Mouse (Mus musculus) small intestine, adult 10 weeks (tissue): ENCODE results near the gene Ppp3r2. TPM values are rescaled to one million over a fixed set of nuclear protein-coding genes. Genes with fewer than 3 reads are reported as not detected.

Source experiments
- polyA plus RNA-seq: library from polyadenylated mRNA; stranded (reverse); fragments of 350-450 nt; fragmentation: Illumina TruSeq; extraction: RNeasy Lipid Tissue Mini Kit (QIAGEN cat#74804); gene quantifications from one replicate; pipeline ENCODE4 v1.2.3, GENCODE M21; 2014; ENCODE audit warnings: low replicate concordance

Ppp3r2 gene
- not detected for polyA plus RNA-seq

DNA sequence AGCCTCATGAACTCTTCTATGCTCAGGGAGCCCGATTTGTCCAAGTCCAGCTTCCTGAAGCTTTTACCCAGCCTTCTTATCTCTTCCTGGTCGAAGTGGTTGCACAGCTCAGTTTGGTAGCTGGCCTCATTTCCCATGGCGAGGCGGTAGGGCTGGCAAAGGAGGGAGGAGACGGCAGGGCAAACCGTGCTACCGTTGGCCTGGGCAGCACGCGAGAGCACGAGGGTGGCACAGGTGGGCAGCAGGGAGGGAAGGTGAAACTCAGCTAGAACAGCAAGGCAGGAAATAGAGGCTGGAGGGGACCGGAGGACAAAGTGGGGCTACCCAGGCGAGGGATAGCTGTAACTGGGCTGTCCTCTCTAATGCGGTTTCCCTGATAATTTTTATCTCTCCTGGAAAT, at the start of gene Ppp3r2:
Ppp3r2 (minus strand) TSS at position 213 of the 400 bp plus-strand sequence.

DNA sequence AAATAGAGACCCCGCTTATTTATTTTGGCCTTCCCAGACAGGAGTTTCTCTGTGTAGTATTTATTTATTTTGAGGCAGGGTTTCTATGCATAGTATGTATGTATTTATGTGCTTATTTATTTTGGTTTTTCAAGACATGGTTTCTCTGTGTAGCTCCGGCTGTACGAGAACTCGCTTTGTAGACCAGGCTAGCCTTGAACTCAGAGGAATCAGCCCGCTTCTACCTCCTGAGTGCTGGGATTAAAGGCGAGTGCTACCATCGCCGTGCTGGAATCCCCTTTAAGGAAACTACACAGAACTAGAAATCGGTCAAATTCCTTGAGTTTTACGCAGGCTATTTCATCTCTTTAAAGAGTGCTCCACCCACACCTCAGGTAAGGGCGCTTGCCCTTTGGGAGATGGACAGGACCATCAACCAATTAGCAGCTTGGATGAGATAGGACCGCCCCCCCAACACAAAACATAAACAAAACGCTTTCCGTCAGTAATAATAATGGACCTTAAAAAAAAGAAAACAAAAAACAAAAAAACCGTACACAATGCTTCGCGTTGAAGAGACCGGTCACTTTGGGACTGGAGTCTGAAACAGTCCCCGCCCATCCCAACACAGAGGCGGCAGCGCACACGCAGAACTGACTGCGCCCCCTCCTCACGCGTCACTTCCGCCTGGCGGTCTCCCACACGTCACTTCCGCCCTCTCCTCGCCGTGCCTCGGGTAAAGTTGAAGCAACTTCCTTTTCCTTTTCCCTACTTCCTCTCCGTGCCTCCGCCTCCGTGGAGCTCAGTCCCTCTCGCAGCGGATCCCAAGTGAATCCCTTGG, 50.3 kb downstream of the Ppp3r2 start, which contains the start of gene Rnf20:
Rnf20 (plus strand) TSS at position 688 of the 820 bp plus-strand sequence.

Other genes with a start within 250 kb of the Ppp3r2 start
- 32.2 TPM for gene Acnat1, start 208.1 kb downstream of the Ppp3r2 start, polyA plus RNA-seq
- 2.6 TPM for gene Baat, start 175.5 kb downstream of the Ppp3r2 start, polyA plus RNA-seq
- 104 TPM for gene Mrpl50, start 160.9 kb downstream of the Ppp3r2 start, polyA plus RNA-seq
- 5.6 TPM for gene Zfp189, start 160.8 kb downstream of the Ppp3r2 start, polyA plus RNA-seq
- 10,326 TPM for gene Aldob, start 132.5 kb downstream of the Ppp3r2 start, polyA plus RNA-seq
- 5.5 TPM for gene Tmem246, start 84.1 kb downstream of the Ppp3r2 start, polyA plus RNA-seq
- 49.0 TPM for gene Rnf20, start 50.0 kb downstream of the Ppp3r2 start, polyA plus RNA-seq
- gene Grin3a, start 163.7 kb upstream of the Ppp3r2 start, polyA plus RNA-seq: 0.26 TPM